Mouse (Mus musculus): ENCODE measurements around the gene Tmem52. TPM values are rescaled to one million over a fixed set of nuclear protein-coding genes. Genes with fewer than 3 reads are reported as not detected.

Gene Tmem52
- polyA plus RNA-seq, 1 experiment from 2014 or later, result 0.44 TPM

- Histone ChIP-seq H3K9me3 (no peaks in the 10 kb centered on the region), H3K27me3 (replicated peaks) (no peaks in the 10 kb centered on the region), H3K36me3 (replicated peaks) (no peaks in the 10 kb centered on the region), H3K9ac (peak overlapping the region; percentile 97), H3K4me1 (peaks cover 60% of the 10 kb centered on the region), H3K4me2 (peak overlapping the region; percentile 73), H3K4me3 (peak overlapping the region; percentile 79), H3K27ac (peak overlapping the region; percentile 92)
- no peak for ATAC-seq (replicated peaks)
- under 1% methylated on average over 38 of the region's 51 CpGs for WGBS
Observed at GRCm38 (mm10) chr4:155492131-155492633, 23.3 kb downstream of the Tmem52 start.

- Histone ChIP-seq H3K4me1 (peaks cover 52% of the 10 kb centered on the region), H3K36me3 (replicated peaks) (no peaks in the 10 kb centered on the region), H3K4me3 (no peak overlapping the region), H3K9ac (no peak overlapping the region), H3K9me3 (no peaks in the 10 kb centered on the region), H3K27ac (no peak overlapping the region), H3K4me2 (peak overlapping the region; percentile 22), H3K27me3 (replicated peaks) (no peaks in the 10 kb centered on the region)
- no peak for ATAC-seq (replicated peaks)
- 57% methylated on average over 4 of the region's 4 CpGs for WGBS
Observed at GRCm38 (mm10) chr4:155494891-155495290, 26.0 kb downstream of the Tmem52 start.

- H3K9ac ChIP-seq, result no peak overlapping the region
- no peak overlapping the region for H3K27ac ChIP-seq
- H3K36me3 ChIP-seq (replicated peaks), result no peaks in the 10 kb centered on the region
- ATAC-seq (replicated peaks), result no peak
- H3K27me3 ChIP-seq (replicated peaks), result no peaks in the 10 kb centered on the region
- H3K4me1 ChIP-seq, result peaks cover 40% of the 10 kb centered on the region
- 87% methylated on average over 3 of the region's 3 CpGs for WGBS
- H3K4me2 ChIP-seq, result no peak overlapping the region
- no peak overlapping the region for H3K4me3 ChIP-seq
- H3K9me3 ChIP-seq, result no peaks in the 10 kb centered on the region
Observed at GRCm38 (mm10) chr4:155497963-155498362, 29.0 kb downstream of the Tmem52 start.

GRCm38 (mm10) chr4:155501126-155501525, 32.2 kb downstream of the Tmem52 start:
- no peaks in the 10 kb centered on the region for H3K27me3 ChIP-seq (replicated peaks)
- no peak for ATAC-seq (replicated peaks)
- 77% methylated on average over 2 of the region's 2 CpGs for WGBS
- H3K9me3 ChIP-seq, result no peaks in the 10 kb centered on the region
- no peak overlapping the region for H3K4me2 ChIP-seq
- no peak overlapping the region for H3K27ac ChIP-seq
- H3K4me3 ChIP-seq, result no peak overlapping the region
- peaks cover 27% of the 10 kb centered on the region for H3K4me1 ChIP-seq
- H3K36me3 ChIP-seq (replicated peaks), result no peaks in the 10 kb centered on the region
- no peak overlapping the region for H3K9ac ChIP-seq

GRCm38 (mm10) chr4:155505067-155505466, 36.2 kb downstream of the Tmem52 start:
- no peak overlapping the region for H3K4me3 ChIP-seq
- H3K4me2 ChIP-seq, result no peak overlapping the region
- no peaks in the 10 kb centered on the region for H3K9me3 ChIP-seq
- H3K27ac ChIP-seq, result 0 out of 2 replicates have a peak overlapping the region, but pooled peaks have one; percentile 8
- WGBS, result 74% methylated on average over 8 of the region's 8 CpGs
- ATAC-seq (replicated peaks), result no peak
- no peak overlapping the region for H3K9ac ChIP-seq
- no peaks in the 10 kb centered on the region for H3K27me3 ChIP-seq (replicated peaks)
- peaks cover 20% of the 10 kb centered on the region for H3K4me1 ChIP-seq
- no peaks in the 10 kb centered on the region for H3K36me3 ChIP-seq (replicated peaks)

GRCm38 (mm10) chr4:155505671-155506295, 36.9 kb downstream of the Tmem52 start:
- ATAC-seq (replicated peaks), result 0 out of 2 replicates have a peak, but pooled peaks have one; percentile 24
- WGBS, result 85% methylated on average over 5 of the region's 5 CpGs
- Histone ChIP-seq H3K27me3 (replicated peaks) (no peaks in the 10 kb centered on the region), H3K4me3 (no peak overlapping the region), H3K9ac (no peak overlapping the region), H3K36me3 (replicated peaks) (no peaks in the 10 kb centered on the region), H3K27ac (no peak overlapping the region), H3K9me3 (no peaks in the 10 kb centered on the region), H3K4me2 (no peak overlapping the region), H3K4me1 (peaks cover 23% of the 10 kb centered on the region)

DNA sequence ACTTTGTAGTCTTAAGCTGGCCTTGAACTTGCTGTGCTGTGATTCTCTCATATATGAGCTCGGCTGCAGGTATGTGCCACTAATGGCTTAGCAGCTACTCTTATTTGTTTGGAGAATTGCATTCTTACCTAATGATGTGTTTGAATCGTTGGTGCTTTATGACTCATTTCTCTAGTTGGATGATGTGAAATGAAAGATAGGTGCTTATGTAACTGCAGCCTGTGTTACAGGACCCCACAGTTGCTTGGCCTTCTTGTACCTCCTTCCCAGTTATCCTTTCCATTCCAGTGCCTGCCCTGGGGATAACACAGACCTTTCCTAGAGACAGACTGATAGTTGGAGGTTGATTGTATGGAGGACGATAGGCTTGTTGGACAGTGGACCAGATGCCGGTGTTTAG, 39.7 kb downstream of the Tmem52 start:
- Histone ChIP-seq H3K9me3 (no peaks in the 10 kb centered on the region), H3K4me3 (no peak overlapping the region), H3K4me2 (no peak overlapping the region), H3K9ac (no peak overlapping the region), H3K4me1 (peaks cover 33% of the 10 kb centered on the region), H3K27ac (no peak overlapping the region), H3K27me3 (replicated peaks) (no peaks in the 10 kb centered on the region), H3K36me3 (replicated peaks) (no peaks in the 10 kb centered on the region)
- no peak for ATAC-seq (replicated peaks)
- WGBS, result 91% methylated on average over 4 of the region's 4 CpGs

- Histone ChIP-seq H3K9ac (no peak overlapping the region), H3K27ac (no peak overlapping the region), H3K4me2 (no peak overlapping the region), H3K27me3 (replicated peaks) (no peaks in the 10 kb centered on the region), H3K9me3 (no peaks in the 10 kb centered on the region), H3K4me1 (peaks cover 21% of the 10 kb centered on the region), H3K4me3 (no peak overlapping the region), H3K36me3 (replicated peaks) (no peaks in the 10 kb centered on the region)
- 51% methylated on average over 1 of the region's 1 CpGs for WGBS
- ATAC-seq (replicated peaks), result no peak
Observed at GRCm38 (mm10) chr4:155510981-155511380, 42.1 kb downstream of the Tmem52 start.

DNA sequence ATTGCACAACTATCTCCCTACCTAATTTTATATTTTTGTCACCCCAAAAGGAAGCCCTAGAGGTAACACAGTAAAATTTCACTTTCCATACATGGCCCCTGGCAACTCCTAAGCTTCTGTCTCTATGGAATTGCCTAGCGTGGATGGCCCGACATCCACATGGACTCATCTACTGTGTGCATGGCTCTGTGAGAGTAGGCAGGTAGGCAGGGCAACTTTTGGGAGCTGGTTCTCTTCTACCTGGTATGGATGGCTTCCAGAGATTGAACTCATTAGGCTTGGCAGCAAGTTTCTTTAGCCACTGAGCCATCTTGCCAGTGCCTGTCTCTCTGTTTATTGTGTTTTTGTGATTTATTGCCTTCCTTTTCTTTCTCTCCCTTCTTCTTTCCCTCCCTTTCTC, 45.9 kb downstream of the Tmem52 start:
- no peak overlapping the region for H3K9ac ChIP-seq
- H3K4me3 ChIP-seq, result no peak overlapping the region
- no peak for ATAC-seq (replicated peaks)
- no peaks in the 10 kb centered on the region for H3K9me3 ChIP-seq
- peaks cover 17% of the 10 kb centered on the region for H3K4me1 ChIP-seq
- no peak overlapping the region for H3K4me2 ChIP-seq
- WGBS, result 83% methylated on average over 2 of the region's 2 CpGs
- no peak overlapping the region for H3K27ac ChIP-seq
- H3K36me3 ChIP-seq (replicated peaks), result no peaks in the 10 kb centered on the region
- no peaks in the 10 kb centered on the region for H3K27me3 ChIP-seq (replicated peaks)

DNA sequence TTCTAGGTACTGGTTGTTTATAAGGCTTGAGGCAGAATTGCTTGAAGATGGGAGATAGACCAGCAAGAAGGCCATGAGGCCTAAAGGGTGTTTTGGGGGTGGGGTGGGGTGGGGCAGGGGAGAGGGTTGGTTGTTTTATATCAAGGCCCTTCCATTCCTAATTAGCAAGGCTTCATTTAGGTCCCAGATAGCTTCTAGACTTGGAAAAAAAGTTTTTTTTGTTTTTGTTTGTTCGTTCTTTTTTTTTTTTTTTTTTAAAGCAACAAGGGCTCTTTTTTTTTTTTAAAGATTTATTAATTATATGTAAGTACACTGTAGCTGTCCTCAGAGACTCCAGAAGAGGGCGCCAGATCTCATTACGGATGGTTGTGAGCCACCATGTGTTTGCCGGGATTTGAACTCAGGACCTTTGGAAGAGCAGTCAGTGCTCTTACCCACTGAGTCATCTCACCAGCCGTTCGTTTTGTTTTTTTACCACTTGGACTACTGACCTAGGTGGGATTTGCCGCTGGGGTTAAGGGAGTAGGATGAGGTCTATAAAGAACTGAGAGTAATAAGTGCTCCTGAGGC, 49.1 kb downstream of the Tmem52 start:
- Histone ChIP-seq H3K27me3 (replicated peaks) (no peaks in the 10 kb centered on the region), H3K4me2 (no peak overlapping the region), H3K9me3 (no peaks in the 10 kb centered on the region), H3K27ac (no peak overlapping the region), H3K36me3 (replicated peaks) (no peaks in the 10 kb centered on the region; the same call in 1 of the 2 replicates), H3K4me3 (no peak overlapping the region), H3K9ac (no peak overlapping the region), H3K4me1 (peaks cover 4% of the 10 kb centered on the region; the same call in 1 of the 2 replicates)
- ATAC-seq (replicated peaks), result no peak
- WGBS, result 87% methylated on average over 7 of the region's 7 CpGs
